Comparison of ENCODE assay signal across 29 mouse cellular contexts in genomic region chr3:108887618-108887975, GRCm38 (mm10). TPM values are rescaled to one million over a fixed set of nuclear protein-coding genes. Genes with fewer than 3 reads are reported as not detected.
A peak's percentile ranks its signal among the peaks of the same experiment; 100 is the strongest.
DNase-seq lines count a peak whose midpoint lies in the region; ATAC-seq and TF ChIP-seq lines count a peak whose summit lies in the region.
"Had no signal": no experiment of that assay in that cellular context is flagged by ENCODE, and none has a peak within 500 bp of the region (broad histone marks: within the 10 kb centered on the region; RNA-seq: fewer than 3 reads in every experiment).

No protein-coding gene starts in this region.

- H3K4me3 ChIP-seq in hindbrain, embryonic 10.5 days = no peak overlapping the region
- no peak overlapping the region for H3K4me3 ChIP-seq in hindbrain, postnatal 0 days (ENCODE audit: low read length)
- H3K4me3 ChIP-seq in intestine, embryonic 15.5 days (replicated peaks) = no peak overlapping the region
- no peak overlapping the region for H3K4me3 ChIP-seq in intestine, postnatal 0 days (ENCODE audit: low read depth, low read length)
- H3K4me3 ChIP-seq in CH12.LX (replicated peaks in 1 of 3; ENCODE audit: low read depth in 2 of 3, low read length in 2 of 3, poor library complexity in 1 of 3) = no peak overlapping the region
- H3K4me3 ChIP-seq: embryonic facial prominence, embryonic 13.5 days; embryonic facial prominence, embryonic 15.5 days; erythroblast, embryonic 14.5 days; forebrain, embryonic 10.5 days; forebrain, embryonic 12.5 days had no signal

- H3K27ac ChIP-seq in hindbrain, embryonic 10.5 days = 0 out of 2 replicates have a peak overlapping the region, but pooled peaks have one; percentile 46
- H3K27ac ChIP-seq in hindbrain, postnatal 0 days = no peak overlapping the region
- peak overlapping the region; percentile 81; the same call in 1 of the 2 replicates for H3K27ac ChIP-seq in intestine, embryonic 15.5 days
- no peak overlapping the region for H3K27ac ChIP-seq in intestine, postnatal 0 days (ENCODE audit: low read depth, low read length)
- H3K27ac ChIP-seq in CH12.LX (ENCODE audit: insufficient read depth, low read depth) = no peak overlapping the region
- H3K27ac ChIP-seq: embryonic facial prominence, embryonic 13.5 days; embryonic facial prominence, embryonic 15.5 days; forebrain, embryonic 10.5 days; forebrain, embryonic 12.5 days had no signal

- intact Hi-C loops in heart, postnatal 10 days (cut with DNase I) = no loop called here

- ATAC-seq in hindbrain, postnatal 0 days = no peak
- no peak for ATAC-seq in intestine, embryonic 15.5 days
- ATAC-seq in intestine, postnatal 0 days = no peak
- ATAC-seq: CD4-positive, CD25-positive, alpha-beta regulatory T cell, adult 4 months; forebrain, embryonic 14.5 days had no signal

- H3K9ac ChIP-seq in hindbrain, postnatal 0 days (replicated peaks; ENCODE audit: low read length) = no peak overlapping the region
- no peak overlapping the region for H3K9ac ChIP-seq in intestine, embryonic 15.5 days
- no peak overlapping the region for H3K9ac ChIP-seq in intestine, postnatal 0 days (ENCODE audit: low read depth, low read length)
- H3K9ac ChIP-seq in CH12.LX (ENCODE audit: insufficient read depth, low read depth) = peak overlapping the region; percentile 2; the same call in 1 of the 2 replicates
- H3K9ac ChIP-seq: embryonic facial prominence, embryonic 13.5 days; embryonic facial prominence, embryonic 15.5 days; forebrain, embryonic 12.5 days had no signal

- TF ChIP-seq POLR2A in CH12.LX (IDR thresholded peaks at IDR 0.05; ENCODE audit: low read depth, low read length) = no peak

- peak; percentile 56 for DNase-seq in heart, adult 11 months
- no peak for DNase-seq in heart, postnatal 10 days
- DNase-seq in hindbrain, embryonic 10.5 days (ENCODE audit: low spot score) = no peak
- no peak for DNase-seq in hindbrain, postnatal 0 days (ENCODE audit: low spot score)
- no peak for DNase-seq in CH12.LX (ENCODE audit: extremely low read depth)
- DNase-seq: adrenal gland, adult 2 months; adrenal gland, postnatal 10 days; adrenal gland, postnatal 25 days; B cell, adult 2 months; cerebellum, adult 11 months; cerebellum, adult 18-20 months; cerebellum, adult 8-10 months; cerebellum, adult 9-11 months; cerebellum, postnatal 14 days; cerebellum, postnatal 36 days; embryo, embryonic 11 days had no signal

- no peak for TF ChIP-seq RAD21 in CH12.LX (IDR thresholded peaks at IDR 0.05; ENCODE audit: low read depth, low read length)

- in situ Hi-C loops in CH12.LX (cut with MboI; ENCODE audit: low pct_ligation_motif_present, low pct_unique_long_range_greater_than_20kb, low sequenced_read_pairs) = no loop called here

- no peak for TF ChIP-seq CTCF in hindbrain, postnatal 0 days (IDR thresholded peaks at IDR 0.05; ENCODE audit: low read depth)
- no peak for TF ChIP-seq CTCF in intestine, postnatal 0 days (IDR thresholded peaks at IDR 0.05; ENCODE audit: low read depth)
- TF ChIP-seq CTCF in CH12.LX (conservative IDR thresholded peaks at IDR 0.05 in 1 of 2, IDR thresholded peaks at IDR 0.05 in 1 of 2; ENCODE audit: low read depth in 2 of 2, low read length in 2 of 2) = no peak

- no peak for TF ChIP-seq EP300 in CH12.LX (IDR thresholded peaks at IDR 0.05; ENCODE audit: low read length)

- H3K9me3 ChIP-seq in hindbrain, embryonic 10.5 days = no peaks in the 10 kb centered on the region
- no peaks in the 10 kb centered on the region for H3K9me3 ChIP-seq in hindbrain, postnatal 0 days (ENCODE audit: low read length)
- H3K9me3 ChIP-seq in intestine, embryonic 15.5 days = no peaks in the 10 kb centered on the region
- H3K9me3 ChIP-seq in intestine, postnatal 0 days (ENCODE audit: control insufficient read depth) = no peaks in the 10 kb centered on the region
- H3K9me3 ChIP-seq in CH12.LX (replicated peaks; ENCODE audit: low read length) = no peaks in the 10 kb centered on the region
- H3K9me3 ChIP-seq: embryonic facial prominence, embryonic 13.5 days; embryonic facial prominence, embryonic 15.5 days; forebrain, embryonic 10.5 days; forebrain, embryonic 12.5 days had no signal

- H3K79me2 ChIP-seq in CH12.LX (replicated peaks; ENCODE audit: control insufficient read depth, extremely low read depth, insufficient read depth, poor library complexity, severe bottlenecking) = no peaks in the 10 kb centered on the region

- dilution Hi-C loops in CH12.LX (cut with MboI; ENCODE audit: extremely low pct_ligation_motif_present, extremely low pct_unique_long_range_greater_than_20kb, low sequenced_read_pairs) = no loop called here

- no peak overlapping the region for H3K4me2 ChIP-seq in hindbrain, postnatal 0 days (ENCODE audit: low read depth, low read length)
- no peak overlapping the region for H3K4me2 ChIP-seq in intestine, embryonic 15.5 days (replicated peaks)
- no peak overlapping the region for H3K4me2 ChIP-seq in intestine, postnatal 0 days (replicated peaks; ENCODE audit: low read depth)
- H3K4me2 ChIP-seq in CH12.LX (ENCODE audit: insufficient read depth, low read depth, poor library complexity, severe bottlenecking) = peak overlapping the region; percentile 63
- H3K4me2 ChIP-seq: embryonic facial prominence, embryonic 13.5 days; embryonic facial prominence, embryonic 15.5 days; forebrain, embryonic 12.5 days had no signal

- no peaks in the 10 kb centered on the region for H3K36me3 ChIP-seq in hindbrain, embryonic 10.5 days
- H3K36me3 ChIP-seq in hindbrain, postnatal 0 days (ENCODE audit: insufficient read depth, low read length) = no peaks in the 10 kb centered on the region
- no peaks in the 10 kb centered on the region for H3K36me3 ChIP-seq in intestine, embryonic 15.5 days
- H3K36me3 ChIP-seq in intestine, postnatal 0 days (ENCODE audit: control insufficient read depth, insufficient read depth) = no peaks in the 10 kb centered on the region
- H3K36me3 ChIP-seq in CH12.LX (replicated peaks in 1 of 2; ENCODE audit: control insufficient read depth in 1 of 2, insufficient read depth in 1 of 2, low read length in 1 of 2) = no peaks in the 10 kb centered on the region
- H3K36me3 ChIP-seq: embryonic facial prominence, embryonic 13.5 days; embryonic facial prominence, embryonic 15.5 days; forebrain, embryonic 10.5 days; forebrain, embryonic 12.5 days had no signal

- H3K27me3 ChIP-seq in hindbrain, embryonic 10.5 days (ENCODE audit: insufficient read depth, poor library complexity, severe bottlenecking) = no peaks in the 10 kb centered on the region
- no peaks in the 10 kb centered on the region for H3K27me3 ChIP-seq in hindbrain, postnatal 0 days (ENCODE audit: insufficient read depth, low read length)
- H3K27me3 ChIP-seq in intestine, embryonic 15.5 days (replicated peaks) = no peaks in the 10 kb centered on the region
- H3K27me3 ChIP-seq in intestine, postnatal 0 days (replicated peaks; ENCODE audit: control insufficient read depth, insufficient read depth, low read length) = no peaks in the 10 kb centered on the region
- no peaks in the 10 kb centered on the region for H3K27me3 ChIP-seq in CH12.LX (replicated peaks)
- H3K27me3 ChIP-seq: embryonic facial prominence, embryonic 13.5 days; embryonic facial prominence, embryonic 15.5 days; forebrain, embryonic 12.5 days had no signal

- WGBS in hindbrain, embryonic 10.5 days = 95% methylated on average over 3 of the region's 3 CpGs
- WGBS in hindbrain, postnatal 0 days = 94% methylated on average over 3 of the region's 3 CpGs
- 88% methylated on average over 3 of the region's 3 CpGs for WGBS in intestine, embryonic 15.5 days
- WGBS in intestine, postnatal 0 days = 93% methylated on average over 3 of the region's 3 CpGs

- H3K4me1 ChIP-seq in hindbrain, embryonic 10.5 days (replicated peaks) = peaks cover 36% of the 10 kb centered on the region
- H3K4me1 ChIP-seq in hindbrain, postnatal 0 days (ENCODE audit: insufficient read depth, low read length) = no peaks in the 10 kb centered on the region
- H3K4me1 ChIP-seq in intestine, embryonic 15.5 days (replicated peaks) = peaks cover 11% of the 10 kb centered on the region
- 0 out of 2 replicates have a peak, but pooled peaks cover 2% of the 10 kb centered on the region for H3K4me1 ChIP-seq in intestine, postnatal 0 days (replicated peaks; ENCODE audit: control insufficient read depth, insufficient read depth, low read length)
- H3K4me1 ChIP-seq in CH12.LX (ENCODE audit: control insufficient read depth in 1 of 2, insufficient read depth in 2 of 2) = peaks cover 18 to 62% of the 10 kb centered on the region in 2 experiments
- H3K4me1 ChIP-seq: embryonic facial prominence, embryonic 15.5 days had no signal

RNA-seq across cellular contexts. Expression of gene Fndc7, which starts 2.2 kb away (rescaled TPM):
- under 1 TPM in 1 of 2 experiments, not detected in 1; 0.07 TPM for total RNA-seq in heart, postnatal 10 days (2021)
- 0.05 TPM in 1 of 2 replicates, not detected in the other for polyA plus RNA-seq in hindbrain, embryonic 10.5 days (2016; fragmentation: Nextera tagmentation; extraction: Ambion mirVana)
- total RNA-seq in hindbrain, postnatal 0 days (2014; rRNA removed) = 0.14 and 0.16 TPM in 2 replicates
- 0.06 TPM in 1 of 2 replicates, not detected in the other for polyA plus RNA-seq in hindbrain, postnatal 0 days (2015; fragmentation: Nextera tagmentation; extraction: Ambion mirVana)
- 0.05 and 0.14 TPM in 2 replicates for polyA plus RNA-seq in intestine, embryonic 15.5 days (2015; fragmentation: Nextera tagmentation; extraction: Ambion mirVana)
- polyA plus RNA-seq in intestine, postnatal 0 days (2015; fragmentation: Nextera tagmentation; extraction: Ambion mirVana) = 0.05 TPM in 1 of 2 replicates, not detected in the other
- total RNA-seq in CH12.LX (2012; rRNA removed) = 0.42 and 0.81 TPM in 2 replicates
- 1.1 TPM in 2 replicates for total RNA-seq in CH12.LX (2014; rRNA removed)
- 0.57 and 0.61 TPM in 2 replicates for polyA plus RNA-seq in CH12.LX (2012; ENCODE audit: insufficient read length, low read depth)
- total RNA-seq: MEL had no signal
- polyA plus RNA-seq: embryonic facial prominence, embryonic 11.5 days; erythroblast, embryonic 14.5 days; forebrain, embryonic 10.5 days; forebrain, embryonic 12.5 days; forebrain, embryonic 14.5 days had no signal

RNA-seq across cellular contexts. Expression of gene Prpf38b, which starts 23.9 kb away (rescaled TPM):
- total RNA-seq in heart, postnatal 10 days (2021) = 10 to 100 TPM; 27.7 to 30.9 TPM
- 52.6 and 74.6 TPM in 2 replicates for polyA plus RNA-seq in hindbrain, embryonic 10.5 days (2016; fragmentation: Nextera tagmentation; extraction: Ambion mirVana)
- total RNA-seq in hindbrain, postnatal 0 days (2014; rRNA removed) = 23.8 and 26.7 TPM in 2 replicates
- polyA plus RNA-seq in hindbrain, postnatal 0 days (2015; fragmentation: Nextera tagmentation; extraction: Ambion mirVana) = 39.4 and 41.8 TPM in 2 replicates
- polyA plus RNA-seq in intestine, embryonic 15.5 days (2015; fragmentation: Nextera tagmentation; extraction: Ambion mirVana) = 74.4 and 79.3 TPM in 2 replicates
- polyA plus RNA-seq in intestine, postnatal 0 days (2015; fragmentation: Nextera tagmentation; extraction: Ambion mirVana) = 29.5 and 38.0 TPM in 2 replicates
- 42.6 and 47.4 TPM in 2 replicates for total RNA-seq in CH12.LX (2012; rRNA removed)
- total RNA-seq in CH12.LX (2014; rRNA removed) = 42.9 and 55.9 TPM in 2 replicates
- 177 and 193 TPM in 2 replicates for polyA plus RNA-seq in CH12.LX (2012; ENCODE audit: insufficient read length, low read depth)

RNA-seq across cellular contexts. Expression of gene Stxbp3, which starts 47.3 kb away (rescaled TPM):
- 10 to 100 TPM; 25.8 to 31.8 TPM for total RNA-seq in heart, postnatal 10 days (2021)
- 18.9 and 26.1 TPM in 2 replicates for polyA plus RNA-seq in hindbrain, embryonic 10.5 days (2016; fragmentation: Nextera tagmentation; extraction: Ambion mirVana)
- total RNA-seq in hindbrain, postnatal 0 days (2014; rRNA removed) = 7.6 and 34.3 TPM in 2 replicates
- 13.4 and 17.1 TPM in 2 replicates for polyA plus RNA-seq in hindbrain, postnatal 0 days (2015; fragmentation: Nextera tagmentation; extraction: Ambion mirVana)
- polyA plus RNA-seq in intestine, embryonic 15.5 days (2015; fragmentation: Nextera tagmentation; extraction: Ambion mirVana) = 44.3 and 46.0 TPM in 2 replicates
- polyA plus RNA-seq in intestine, postnatal 0 days (2015; fragmentation: Nextera tagmentation; extraction: Ambion mirVana) = 40.5 and 48.6 TPM in 2 replicates
- total RNA-seq in CH12.LX (2012; rRNA removed) (14.5 and 21.5 TPM in 2 replicates), CH12.LX (2014; rRNA removed) (14.4 and 16.7 TPM in 2 replicates)
- polyA plus RNA-seq in CH12.LX (2012; ENCODE audit: insufficient read length, low read depth) = 12.1 and 16.7 TPM in 2 replicates

RNA-seq across cellular contexts. Expression of gene Henmt1, which starts 52.1 kb away (rescaled TPM):
- not detected for total RNA-seq in heart, postnatal 10 days (2021)
- 0.58 and 0.86 TPM in 2 replicates for polyA plus RNA-seq in hindbrain, embryonic 10.5 days (2016; fragmentation: Nextera tagmentation; extraction: Ambion mirVana)
- total RNA-seq in hindbrain, postnatal 0 days (2014; rRNA removed) = 1.0 and 2.2 TPM in 2 replicates
- 2.0 and 2.6 TPM in 2 replicates for polyA plus RNA-seq in hindbrain, postnatal 0 days (2015; fragmentation: Nextera tagmentation; extraction: Ambion mirVana)
- 0.21 and 0.45 TPM in 2 replicates for polyA plus RNA-seq in intestine, embryonic 15.5 days (2015; fragmentation: Nextera tagmentation; extraction: Ambion mirVana)
- 0.29 and 0.38 TPM in 2 replicates for polyA plus RNA-seq in intestine, postnatal 0 days (2015; fragmentation: Nextera tagmentation; extraction: Ambion mirVana)
- total RNA-seq in CH12.LX (2012; rRNA removed) = not detected in 2 replicates
- not detected in 2 replicates for total RNA-seq in CH12.LX (2014; rRNA removed)
- 0.45 TPM in 1 of 2 replicates, not detected in the other for polyA plus RNA-seq in CH12.LX (2012; ENCODE audit: insufficient read length, low read depth)
- total RNA-seq: adrenal gland, adult 2 months; adrenal gland, postnatal 10 days; adrenal gland, postnatal 25 days; common myeloid progenitor, adult 5-6 weeks; MEL had no signal
- polyA plus RNA-seq: adrenal gland, adult 2 months; erythroblast, embryonic 14.5 days had no signal

RNA-seq across cellular contexts. Expression of gene Gm9857, which starts 52.6 kb away (rescaled TPM):
- total RNA-seq in heart, postnatal 10 days (2021) = not detected
- not detected in 2 replicates for polyA plus RNA-seq in hindbrain, embryonic 10.5 days (2016; fragmentation: Nextera tagmentation; extraction: Ambion mirVana)
- total RNA-seq in hindbrain, postnatal 0 days (2014; rRNA removed) = not detected in 2 replicates
- polyA plus RNA-seq in hindbrain, postnatal 0 days (2015; fragmentation: Nextera tagmentation; extraction: Ambion mirVana) = 0.54 TPM in 1 of 2 replicates, not detected in the other
- polyA plus RNA-seq in intestine, embryonic 15.5 days (2015; fragmentation: Nextera tagmentation; extraction: Ambion mirVana) = not detected in 2 replicates
- polyA plus RNA-seq in intestine, postnatal 0 days (2015; fragmentation: Nextera tagmentation; extraction: Ambion mirVana) = not detected in 2 replicates
- total RNA-seq in CH12.LX (2012; rRNA removed) = not detected in 2 replicates
- total RNA-seq in CH12.LX (2014; rRNA removed) = not detected in 2 replicates
- not detected in 2 replicates for polyA plus RNA-seq in CH12.LX (2012; ENCODE audit: insufficient read length, low read depth)
- total RNA-seq: adrenal gland, adult 2 months; adrenal gland, postnatal 10 days; adrenal gland, postnatal 25 days; adrenal gland, postnatal 4 days; common myeloid progenitor, adult 5-6 weeks; MEL had no signal
- polyA plus RNA-seq: adrenal gland, adult 2 months; CD4-positive, CD25-positive, alpha-beta regulatory T cell, adult 4 months; embryonic facial prominence, embryonic 11.5 days; embryonic facial prominence, embryonic 13.5 days; erythroblast, embryonic 14.5 days; forebrain, embryonic 10.5 days; forebrain, embryonic 12.5 days; forebrain, embryonic 14.5 days had no signal

Comparison
In these comparisons a context has a peak if more than half of its experiments do, and no peak if none do; other contexts are left out.
1. H3K27ac ChIP-seq: peak in hindbrain, embryonic 10.5 days (single experiment) and intestine, embryonic 15.5 days (single experiment); none in hindbrain, postnatal 0 days (single experiment), intestine, postnatal 0 days (single experiment) and CH12.LX (single experiment).